Mouse (Mus musculus): ENCODE results near the gene Dapp1.

The Dapp1 gene

DNA sequence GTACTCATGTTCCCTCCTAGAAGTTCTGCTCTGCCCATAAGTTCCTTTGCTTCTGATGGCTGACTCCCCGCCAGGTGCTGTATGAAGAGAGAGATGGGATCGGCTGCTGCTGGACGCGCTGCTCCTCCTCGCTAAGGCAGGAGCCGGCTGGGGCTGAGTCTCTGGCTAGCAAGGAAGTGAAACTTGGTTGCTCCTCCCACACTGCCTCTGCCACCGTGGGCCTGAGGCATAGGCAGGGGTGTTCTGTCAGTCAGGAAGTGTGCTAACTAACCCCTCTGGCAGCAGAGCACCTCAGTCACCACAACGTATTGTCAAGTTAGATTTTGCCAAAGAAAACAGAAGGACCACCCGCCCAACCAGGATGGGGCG lies at the start of gene Dapp1:
Gene Dapp1 (minus strand): TSS at position 164 of the 369 bp plus-strand sequence.
- no peak for DNase-seq

DNA sequence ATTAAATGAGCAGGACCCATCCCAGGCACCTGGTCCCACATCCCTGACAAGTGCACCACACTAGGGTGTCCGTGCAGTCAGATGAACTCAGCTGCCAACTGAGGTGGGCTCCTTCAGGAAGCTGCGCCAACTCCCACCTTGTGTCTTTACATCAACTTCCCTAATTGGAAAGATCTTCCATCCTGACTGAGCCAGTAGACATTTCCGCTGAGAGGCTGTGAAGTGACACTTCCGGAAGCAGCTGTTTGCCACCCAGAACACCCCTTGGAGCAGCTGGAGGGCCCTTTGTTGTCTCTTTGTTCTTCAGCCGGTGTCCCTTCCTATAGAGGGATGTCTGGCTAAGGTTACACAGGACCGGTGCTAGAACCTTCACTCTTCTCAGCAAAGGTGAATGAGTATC lies 49.2 kb upstream of the Dapp1 start:
- DNase-seq: no peak

DNA sequence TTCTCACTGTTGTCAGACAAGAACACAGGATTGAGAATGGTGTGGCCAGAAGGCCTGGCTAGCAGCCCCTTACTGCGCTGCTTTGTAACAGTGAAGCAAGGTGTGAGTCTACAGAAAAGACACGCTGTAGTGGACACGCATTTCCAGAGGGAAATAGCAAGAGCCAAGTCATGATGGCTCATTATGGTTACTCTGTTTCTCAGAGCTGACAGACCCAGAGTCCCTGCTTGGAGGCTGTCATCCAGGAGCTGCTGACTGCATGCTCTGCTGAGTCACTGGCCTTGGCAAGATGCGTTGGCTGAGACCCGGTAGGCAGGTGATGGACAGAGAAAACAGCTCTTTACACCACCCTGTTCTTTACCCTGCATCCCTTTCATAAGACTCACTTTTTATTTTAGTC lies 48.0 kb upstream of the Dapp1 start:
- peak; percentile 85 to 89 for DNase-seq

DNA sequence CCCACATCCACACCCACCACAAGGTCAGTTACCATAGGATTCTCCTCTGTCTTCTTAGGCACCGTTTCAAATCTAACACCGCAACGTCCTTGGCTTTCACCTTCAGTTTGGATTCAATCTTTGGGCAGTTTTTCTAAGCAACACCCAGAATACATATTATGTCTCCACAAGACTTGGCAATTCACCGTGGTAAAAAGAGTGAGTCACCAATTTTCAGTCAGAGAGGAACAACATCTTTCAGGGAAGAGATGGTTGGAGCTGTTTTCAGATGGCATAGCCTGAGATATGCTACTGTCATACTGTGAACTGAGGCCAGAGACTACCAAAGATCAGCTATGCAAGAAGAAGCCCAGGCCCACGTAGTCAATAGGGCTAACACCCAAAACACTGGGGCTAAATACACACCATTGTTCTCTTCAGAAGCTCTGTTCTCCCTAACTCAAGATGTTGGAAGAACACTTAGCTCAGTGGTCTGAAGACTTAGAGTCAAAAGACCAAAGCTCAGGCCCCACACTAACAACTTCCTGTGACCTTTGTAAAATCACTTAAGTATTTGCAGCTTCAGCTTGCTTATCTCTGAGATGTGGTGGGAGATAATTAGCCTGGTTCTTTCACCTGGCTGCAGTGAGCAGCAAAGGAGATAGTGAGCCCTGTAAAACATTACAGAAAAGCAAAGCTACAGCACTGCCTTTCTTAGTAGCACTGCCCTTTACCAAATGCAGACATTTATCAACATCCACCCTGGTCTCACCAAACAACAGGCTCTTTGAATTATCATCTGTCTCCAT lies 46.4 kb upstream of the Dapp1 start:
- no peak for DNase-seq

DNA sequence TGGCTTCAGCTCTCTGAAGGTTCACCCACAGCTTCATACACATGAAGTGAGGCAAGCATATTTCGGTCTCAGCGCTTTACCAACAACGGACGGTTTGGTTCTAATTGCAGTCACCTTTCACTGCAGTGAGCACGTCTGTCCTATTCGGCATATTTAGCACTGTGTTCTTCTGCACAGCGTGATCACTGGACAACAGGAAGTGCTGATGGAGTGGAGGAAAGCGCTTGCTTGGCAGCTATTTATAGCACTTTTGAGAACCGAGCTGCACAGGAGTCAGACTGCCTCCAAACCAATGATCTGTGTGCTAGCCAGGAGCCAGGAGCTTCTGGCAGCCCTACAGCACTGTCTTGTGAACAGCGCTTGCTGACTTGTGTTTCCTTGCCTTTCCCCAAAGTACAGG lies 44.9 kb upstream of the Dapp1 start:
- DNase-seq: peak; percentile 87 to 94

DNA sequence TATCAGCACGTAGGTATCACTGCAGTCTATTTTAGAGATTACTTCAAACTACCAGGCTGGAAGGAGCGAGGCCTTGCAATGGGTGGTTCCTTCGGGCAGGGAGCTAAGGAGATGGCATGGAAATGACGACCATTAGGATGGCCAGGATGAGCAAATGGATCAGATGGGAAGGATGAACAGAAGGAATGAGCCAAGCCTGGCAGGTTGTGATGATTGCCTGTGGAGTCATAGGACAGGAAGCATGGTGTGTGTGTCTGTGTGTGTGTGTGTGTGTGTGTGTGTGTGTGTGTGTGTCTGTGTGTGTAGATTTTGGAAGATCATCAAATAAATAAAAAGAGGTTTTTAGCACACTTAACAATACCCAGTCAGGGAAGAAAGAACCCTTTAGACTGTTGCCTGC lies 41.3 kb upstream of the Dapp1 start:
- peak; percentile 51 to 64 for DNase-seq

DNA sequence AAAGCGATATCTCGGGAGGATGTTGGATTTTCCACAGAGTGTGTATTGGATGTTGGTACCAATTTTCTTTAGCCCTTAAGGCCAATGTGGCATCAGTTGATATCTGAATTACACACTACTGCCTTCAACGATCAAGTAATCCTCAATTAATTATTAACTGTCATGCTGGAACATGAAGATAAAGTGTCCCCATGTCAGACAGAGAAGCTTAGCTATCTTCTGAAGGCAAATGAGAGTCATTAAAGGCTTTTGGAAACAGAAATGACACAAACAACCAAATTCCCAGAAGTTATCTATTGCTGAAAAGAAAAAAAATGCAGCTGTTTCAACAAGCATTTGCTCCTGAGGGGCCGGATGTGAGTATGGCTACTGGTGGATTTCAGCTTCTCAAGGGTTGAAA lies 40.7 kb upstream of the Dapp1 start:
- no peak for DNase-seq

DNA sequence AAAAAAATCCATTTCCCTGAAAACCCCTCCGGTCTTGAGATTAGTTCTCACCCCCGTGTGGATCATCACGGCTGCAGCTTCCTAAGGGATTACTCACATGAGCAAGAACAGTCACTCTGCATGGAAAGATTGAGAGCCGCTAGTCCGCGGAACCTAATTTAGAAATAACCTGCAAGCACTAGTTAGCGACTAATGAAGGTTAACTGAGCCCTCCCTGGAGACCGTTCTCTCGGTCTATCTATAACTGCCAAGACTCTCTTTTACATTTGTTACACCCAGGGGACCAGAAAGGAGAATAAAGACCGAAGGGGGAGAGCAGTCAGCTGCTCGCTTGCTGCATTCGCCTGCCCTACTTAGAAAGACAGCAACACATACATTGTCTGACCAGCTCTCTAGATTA lies 35.5 kb upstream of the Dapp1 start:
- no peak for DNase-seq

DNA sequence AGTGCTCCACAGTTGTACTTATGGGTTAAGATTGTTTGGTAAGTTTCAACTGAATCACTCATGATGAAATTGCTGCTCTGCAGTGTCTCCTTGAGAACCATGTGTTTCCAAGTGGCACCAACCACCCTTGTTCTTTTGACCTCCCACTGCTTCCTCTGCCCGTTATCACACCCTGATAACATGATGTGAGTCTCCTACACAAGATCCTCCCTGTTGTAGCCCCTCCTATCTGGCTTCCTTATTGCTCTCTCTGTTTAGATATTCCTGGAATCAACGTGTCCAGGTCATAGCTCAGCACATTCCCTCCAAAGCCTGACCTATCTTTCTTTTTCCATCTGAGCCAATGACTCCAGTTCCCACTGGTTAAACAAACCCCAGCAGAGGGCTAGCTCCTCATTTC lies 33.4 kb upstream of the Dapp1 start:
- no peak for DNase-seq

DNA sequence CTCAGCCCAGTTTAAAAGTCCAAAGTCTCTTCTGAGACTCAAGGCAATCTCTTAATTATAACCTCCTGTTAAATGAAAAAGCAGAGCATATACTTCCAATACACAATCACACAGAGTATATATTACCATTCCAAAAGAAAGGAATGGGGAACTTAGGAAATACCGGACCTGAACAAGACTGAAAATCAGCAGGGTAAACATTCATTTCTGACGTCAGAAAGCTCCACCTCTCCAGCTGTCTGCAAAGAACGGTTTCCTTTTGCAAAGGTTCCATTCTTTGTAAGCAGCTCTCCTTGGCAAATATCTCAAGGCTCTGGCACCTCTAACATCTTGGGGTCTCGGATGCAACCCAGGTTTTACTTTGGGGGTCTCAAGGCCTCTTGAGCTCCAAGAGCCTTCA lies 31.0 kb upstream of the Dapp1 start:
- no peak for DNase-seq

DNA sequence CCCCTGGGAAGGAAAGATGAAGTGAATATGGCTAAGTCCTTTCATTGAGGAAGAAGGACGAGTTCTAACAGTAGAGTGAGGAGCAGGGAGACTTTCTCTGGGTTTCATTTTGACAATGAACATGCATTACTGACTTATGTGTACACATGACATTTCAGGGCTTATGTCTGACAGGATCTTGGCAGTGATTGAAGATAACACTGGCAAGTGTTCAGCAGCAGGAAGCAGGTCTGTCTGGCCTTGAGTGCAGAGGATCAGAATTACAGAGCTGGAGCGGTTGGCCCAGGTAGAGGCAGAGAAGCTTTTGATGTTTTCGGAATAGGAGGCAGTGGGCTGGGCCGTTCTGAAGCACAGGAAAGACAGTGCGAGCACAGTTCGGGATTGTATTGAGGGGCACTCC lies 26.8 kb upstream of the Dapp1 start:
- DNase-seq: no peak

DNA sequence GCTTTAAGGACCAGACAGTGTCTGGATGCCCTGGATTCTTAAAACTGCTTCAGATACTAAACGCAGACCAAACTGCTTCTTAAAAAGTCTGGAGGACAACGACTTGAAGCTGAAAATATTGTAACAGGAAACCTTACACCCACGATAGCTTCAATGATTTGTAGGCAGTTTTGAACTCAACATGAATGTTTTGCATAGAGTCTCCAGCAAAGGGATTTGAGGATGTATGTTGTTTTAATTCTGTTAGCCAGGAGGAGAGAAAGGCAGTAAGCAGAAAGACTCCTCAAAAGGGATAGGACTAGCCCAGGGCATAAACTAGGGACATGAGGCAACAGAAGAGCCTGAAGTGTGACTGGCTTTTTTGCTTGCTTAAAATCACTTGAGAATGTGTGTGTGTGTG lies 25.6 kb upstream of the Dapp1 start:
- no peak for DNase-seq

DNA sequence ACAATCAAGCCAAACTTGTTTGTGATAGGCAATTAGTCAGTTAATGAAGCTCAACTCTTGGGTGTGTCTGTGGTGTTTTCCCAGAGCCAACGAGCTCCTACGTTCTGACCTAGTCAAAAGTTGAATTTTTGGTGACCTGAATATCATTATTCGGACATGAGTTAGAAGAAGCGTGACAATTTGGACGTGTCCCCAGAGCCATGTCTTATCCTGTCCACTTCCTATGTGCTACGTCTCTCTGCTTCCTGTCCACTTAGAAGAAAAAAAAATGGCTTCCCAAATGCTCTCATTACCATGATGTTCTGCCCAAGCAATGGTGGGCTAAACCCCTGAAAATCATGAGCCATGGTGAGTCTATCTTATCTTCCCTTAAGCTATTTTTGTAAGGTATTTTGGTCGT lies 21.9 kb upstream of the Dapp1 start:
- no peak for DNase-seq

DNA sequence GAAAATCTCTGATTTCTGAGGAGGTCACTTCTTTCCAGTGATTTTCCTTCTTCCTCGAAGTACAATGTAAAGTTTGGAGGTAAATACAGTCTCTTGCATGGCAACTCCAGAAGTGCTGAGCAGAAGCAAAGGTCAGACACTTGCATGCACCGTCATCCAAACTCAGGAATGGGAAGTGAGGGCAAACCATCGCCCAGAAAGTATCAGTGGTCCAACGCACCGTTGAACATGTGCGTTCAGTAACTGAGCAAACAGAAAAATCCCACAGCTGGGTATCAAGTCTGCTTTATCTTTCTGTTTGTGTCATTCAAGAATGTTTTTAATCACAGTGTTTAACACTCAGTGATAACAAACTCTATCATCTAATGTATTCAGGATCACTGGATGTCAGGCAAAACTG lies 21.2 kb upstream of the Dapp1 start:
- DNase-seq: no peak

DNA sequence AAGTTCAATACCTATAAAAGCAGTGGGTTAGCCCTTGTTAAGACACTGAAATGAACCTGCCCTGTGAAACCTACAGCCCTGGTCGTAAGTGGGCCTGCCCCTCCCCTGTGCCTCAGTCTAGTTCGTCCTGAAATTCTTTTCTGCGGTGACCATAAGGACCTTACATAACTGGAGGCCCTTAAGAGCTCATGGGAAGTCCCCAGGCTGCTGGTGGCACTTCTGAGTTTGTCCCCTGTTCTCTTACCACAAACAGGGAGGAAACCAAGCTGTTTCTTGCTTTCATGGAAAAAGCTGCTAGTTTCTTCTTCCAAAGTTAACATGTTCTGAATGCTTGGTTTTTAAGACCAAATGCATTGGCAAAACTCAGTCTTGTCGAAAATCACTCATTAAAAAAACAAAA lies 20.5 kb upstream of the Dapp1 start:
- no peak for DNase-seq

DNA sequence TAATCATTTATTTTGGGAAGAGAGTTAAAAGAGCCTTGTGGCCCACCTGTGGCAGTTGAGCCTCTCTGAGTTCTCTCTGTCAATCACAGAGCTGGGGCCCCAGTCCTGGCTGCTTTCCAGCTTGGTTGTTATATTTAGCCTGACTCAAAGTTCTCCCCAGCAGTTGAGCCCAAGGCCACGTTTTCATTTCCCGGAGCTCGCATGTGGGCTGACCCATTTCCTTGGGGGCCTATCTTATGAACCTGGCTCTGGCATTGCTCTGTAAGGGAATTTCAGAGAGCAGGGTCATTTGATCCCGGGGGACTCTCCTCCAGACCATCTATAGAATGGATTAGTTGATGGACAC lies 19.4 kb upstream of the Dapp1 start:
- peak in 1 of 2 experiments; percentile 30 for DNase-seq

DNA sequence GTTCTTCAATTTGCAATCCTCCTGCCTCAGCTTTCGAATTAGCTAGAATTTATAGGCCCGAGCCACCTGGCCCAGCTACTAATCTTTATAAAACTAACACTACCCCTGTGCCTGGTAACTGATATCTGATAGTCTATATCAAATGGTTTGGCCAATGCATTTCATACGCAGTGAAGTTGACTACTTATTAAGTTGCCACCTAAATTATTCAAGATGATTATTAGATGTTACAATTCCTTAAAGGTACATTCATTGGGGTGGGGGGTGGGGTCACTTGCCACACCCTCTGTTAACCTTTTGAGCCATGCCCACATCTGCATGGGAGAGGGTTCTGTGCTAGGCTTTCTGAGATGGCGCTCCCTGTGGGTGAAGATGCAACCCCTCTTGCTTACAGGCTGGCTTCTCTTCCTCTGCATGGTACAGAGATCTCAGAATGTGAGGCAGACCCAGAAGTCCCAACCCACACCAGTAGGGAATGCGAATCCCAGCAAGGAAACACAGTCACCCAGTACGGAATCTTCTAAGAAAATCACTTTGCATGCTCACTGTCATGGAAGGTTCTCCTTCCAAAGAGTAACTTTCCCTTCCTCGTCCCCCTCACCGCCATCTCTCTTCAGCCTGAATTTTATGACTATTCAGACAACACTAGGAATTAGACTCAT lies 18.8 kb upstream of the Dapp1 start:
- DNase-seq: no peak

DNA sequence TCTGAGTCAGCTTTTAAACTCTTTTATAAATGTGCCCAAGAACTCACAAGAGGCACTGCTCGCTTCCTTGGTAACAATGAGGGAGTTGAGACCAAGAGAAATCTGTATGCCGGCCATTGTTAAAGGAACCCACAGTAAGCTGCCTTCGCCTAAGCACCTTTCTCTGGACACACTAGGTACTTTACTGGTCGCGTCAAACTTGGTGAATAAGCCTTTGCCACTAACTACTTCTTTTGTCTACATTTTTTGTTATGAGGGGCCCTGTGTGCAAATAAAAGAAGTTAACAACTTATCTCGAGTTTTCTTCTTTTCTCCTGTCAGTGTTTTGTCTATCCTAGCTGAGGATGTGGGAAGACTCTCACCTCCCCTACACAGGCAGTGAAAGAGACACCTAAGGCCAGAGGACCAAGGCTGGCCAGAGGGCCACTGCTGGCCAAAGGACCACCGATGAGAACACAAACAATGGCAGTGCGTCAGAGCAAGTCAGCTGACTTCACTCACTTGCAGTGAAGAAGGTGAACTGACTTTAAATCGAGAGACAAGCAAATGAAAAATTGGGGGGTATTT lies 18.0 kb upstream of the Dapp1 start:
- no peak for DNase-seq

DNA sequence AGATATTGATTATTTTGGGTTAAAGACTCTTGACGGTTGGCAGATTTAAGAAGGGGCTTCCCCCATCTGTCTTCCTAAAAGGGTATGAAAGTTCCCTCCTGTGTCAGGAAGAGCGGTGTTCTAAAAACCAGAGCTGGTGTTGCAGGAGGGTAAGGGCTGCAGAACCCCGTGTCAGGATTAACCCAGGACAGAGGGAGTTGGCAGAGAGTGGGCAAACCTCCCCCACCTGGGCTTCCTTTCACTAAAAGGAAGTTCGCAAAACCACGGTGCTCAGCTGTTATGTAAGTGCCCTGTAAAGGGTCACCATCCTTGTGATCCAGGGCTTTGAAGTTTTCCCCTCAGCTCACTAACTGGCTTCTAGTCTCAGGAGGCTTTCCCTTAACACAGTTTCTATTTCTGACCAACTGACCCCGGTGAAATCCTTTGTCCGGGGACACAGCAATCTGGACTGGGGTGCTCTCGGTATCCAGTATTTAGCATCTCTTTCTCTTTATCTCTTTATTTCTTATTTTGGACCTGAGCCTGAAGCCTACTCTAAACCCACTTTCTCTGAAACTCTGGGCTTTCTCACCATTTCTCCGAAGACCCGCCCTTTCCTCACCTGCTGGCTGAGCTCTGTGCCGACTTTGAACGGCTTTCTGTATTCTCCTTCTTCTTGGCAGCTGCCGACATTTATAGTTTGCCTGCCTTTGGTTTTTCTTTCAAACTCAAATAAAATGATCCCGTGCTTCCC lies 17.3 kb upstream of the Dapp1 start:
- DNase-seq: no peak

DNA sequence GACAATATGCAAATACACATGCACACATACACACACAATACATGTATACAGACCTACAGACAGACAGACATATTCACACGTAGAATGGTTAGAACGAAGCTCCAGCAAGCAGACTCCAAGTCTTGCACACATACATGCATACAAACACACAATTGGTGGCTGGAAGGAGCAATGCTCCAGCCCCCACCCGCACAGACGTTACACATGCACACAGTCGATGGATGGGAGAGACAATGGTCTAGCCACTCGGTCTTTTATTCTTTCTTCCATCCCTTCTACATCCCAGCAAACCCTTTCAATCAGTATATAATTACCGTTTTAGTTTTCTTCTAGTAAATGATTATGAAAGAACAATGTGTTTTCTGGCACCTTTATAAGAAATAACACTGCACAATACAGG lies 14.1 kb upstream of the Dapp1 start:
- DNase-seq: no peak

DNA sequence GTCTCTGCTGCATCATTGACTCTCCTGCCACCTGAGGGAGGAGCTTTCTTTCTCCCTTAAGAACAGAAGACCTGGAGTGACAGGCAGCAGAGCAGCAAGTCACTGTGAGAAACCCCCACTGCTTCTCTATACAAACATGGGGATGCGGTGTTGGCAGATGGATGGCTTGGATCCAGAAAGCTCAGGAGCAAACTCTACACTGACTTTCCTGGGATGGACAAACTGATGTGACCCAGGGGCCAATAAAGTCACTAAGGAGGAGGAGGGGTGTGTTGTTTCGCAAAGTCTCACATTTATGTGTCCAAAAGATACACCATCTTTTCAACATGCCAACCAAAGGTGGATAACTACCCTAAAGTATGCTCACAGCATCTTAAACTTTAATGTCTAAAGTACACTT lies 12.9 kb upstream of the Dapp1 start:
- no peak for DNase-seq

DNA sequence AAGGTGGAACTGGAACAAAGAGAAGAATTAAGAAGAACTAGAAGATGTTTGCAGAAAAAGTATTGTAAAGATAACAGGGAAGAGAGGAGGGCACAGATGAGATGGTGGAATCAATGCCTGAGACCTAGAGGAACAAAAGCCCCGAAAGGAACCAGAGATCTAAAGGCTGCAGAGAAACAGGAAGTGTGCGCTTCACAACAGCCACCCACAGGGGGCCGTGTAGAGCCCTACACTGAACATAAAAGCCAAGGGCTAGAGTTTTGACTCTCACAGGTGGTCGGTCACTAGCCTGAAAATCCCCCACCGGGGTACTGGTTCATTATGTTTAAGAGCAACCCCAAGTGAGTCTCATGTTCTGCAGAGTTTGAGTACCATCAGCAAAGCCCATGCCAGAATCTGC lies 11.0 kb upstream of the Dapp1 start:
- no peak for DNase-seq

DNA sequence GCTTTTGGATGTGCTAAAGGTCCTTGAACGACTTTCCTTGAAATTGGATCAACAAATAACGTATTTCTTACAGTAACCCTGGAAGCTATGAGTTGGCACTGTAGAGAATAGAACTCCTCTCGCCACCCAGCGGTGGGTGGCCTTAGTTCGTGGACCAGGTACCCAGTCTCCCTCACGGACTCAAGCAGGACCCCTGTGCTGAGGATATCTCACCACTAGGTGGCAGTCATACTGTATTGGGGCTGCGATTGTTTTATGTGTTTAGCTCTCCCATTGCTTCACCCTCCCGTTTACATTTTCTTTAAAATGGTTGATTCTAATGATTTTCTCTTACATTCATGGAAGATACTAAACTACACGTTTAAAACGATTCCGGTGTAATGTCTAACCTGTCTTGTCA lies 9.8 kb upstream of the Dapp1 start:
- peak; percentile 85 to 86 for DNase-seq

DNA sequence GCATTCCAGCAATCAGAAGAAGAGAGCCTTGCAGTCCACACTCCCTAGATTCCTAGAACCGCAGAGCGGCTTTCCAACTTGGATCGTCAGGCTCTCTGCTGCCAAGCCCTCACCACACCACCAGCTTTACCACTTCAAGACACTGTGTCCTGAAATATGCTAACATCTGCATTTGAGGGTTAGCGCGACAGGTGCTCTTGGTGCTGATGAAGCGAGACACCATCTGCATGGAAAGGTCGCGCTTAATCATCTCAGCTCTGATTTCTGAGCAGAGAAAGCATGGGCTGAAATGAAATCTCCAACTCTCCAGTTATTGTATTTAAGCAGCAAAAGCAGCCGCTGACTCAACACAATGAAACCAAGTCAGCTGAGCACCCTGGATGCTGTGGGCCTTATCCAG lies 8.1 kb upstream of the Dapp1 start:
- no peak for DNase-seq
